Mouse (Mus musculus) left cerebral cortex, adult 9 months (tissue): ENCODE data around the gene Atoh7.
"Not testable (repeated sequence)": the region's sequence is repeated elsewhere in the genome, so short reads cannot be mapped to it uniquely, and the experiment has no call there.

ENCODE experiments used
- DNase-seq, 2 experiments: peaks; one replicate each; pipeline ENCODE4 v3.0.0; 2022; ENCODE audit warnings: low spot score in 2 of 2

The Atoh7 gene

GRCm38 (mm10) chr10:63099521-63099920 lies at the start of gene Atoh7:
Gene Atoh7, plus strand, starts transcription at chr10:63099651.
- DNase-seq = peak in 1 of 2 experiments; percentile 54

DNA sequence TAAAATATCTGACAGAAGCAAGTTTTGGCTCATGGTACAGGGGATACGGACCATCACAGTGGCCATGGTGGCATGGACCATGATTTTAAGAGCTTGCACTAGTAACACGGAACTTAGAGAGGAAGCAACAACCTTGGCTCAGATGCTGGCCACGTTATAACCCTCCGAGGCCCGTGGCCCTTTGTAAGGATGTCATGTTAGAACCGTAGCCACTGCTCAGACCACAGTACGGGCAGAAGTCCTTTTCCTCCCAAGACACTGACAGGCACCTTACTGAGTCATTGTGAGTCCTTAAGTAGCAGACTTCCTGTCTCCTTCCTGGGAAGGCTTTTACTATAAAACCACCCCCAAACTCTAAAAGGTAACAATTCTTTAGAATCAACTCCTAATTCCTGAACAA lies 48.2 kb upstream of the Atoh7 start:
- no peak for DNase-seq

DNA sequence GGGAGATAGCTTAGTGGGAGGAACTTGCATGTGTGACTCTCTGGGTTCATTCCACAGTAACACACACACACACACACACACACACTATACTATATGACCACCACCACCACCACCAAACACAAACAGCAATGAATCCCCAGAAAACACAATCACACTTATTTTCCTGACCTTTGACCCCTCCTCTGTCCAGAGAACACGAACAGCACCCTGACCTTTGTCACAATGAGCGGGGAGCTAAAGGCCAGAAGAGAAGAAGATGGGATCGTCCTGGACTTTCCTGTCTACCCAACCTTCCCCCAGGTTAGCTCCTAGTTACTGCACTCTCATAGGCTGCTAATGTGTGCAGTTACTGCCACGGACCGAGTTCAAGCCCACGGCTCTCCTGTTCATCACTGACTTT lies 47.4 kb upstream of the Atoh7 start:
- no peak for DNase-seq

DNA sequence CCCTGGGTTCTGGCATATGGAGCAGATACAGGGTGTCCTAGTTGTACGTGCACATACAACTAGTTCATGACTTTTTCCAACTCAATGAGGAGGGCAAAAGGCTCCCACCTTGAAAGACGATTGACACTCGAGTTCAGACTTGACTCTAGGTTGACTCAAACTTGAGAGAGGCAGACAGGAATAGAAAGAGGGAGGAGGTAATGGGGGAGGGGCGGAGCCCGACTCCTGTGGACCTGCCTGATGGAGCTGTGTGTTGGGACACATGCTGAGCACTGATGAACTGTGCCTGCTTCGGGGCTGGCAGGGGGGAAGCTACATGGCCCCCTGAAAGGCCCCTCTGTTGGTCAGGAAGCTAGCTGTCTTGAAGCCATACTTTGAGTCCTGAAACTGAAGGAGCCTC lies 46.4 kb upstream of the Atoh7 start:
- no peak for DNase-seq

DNA sequence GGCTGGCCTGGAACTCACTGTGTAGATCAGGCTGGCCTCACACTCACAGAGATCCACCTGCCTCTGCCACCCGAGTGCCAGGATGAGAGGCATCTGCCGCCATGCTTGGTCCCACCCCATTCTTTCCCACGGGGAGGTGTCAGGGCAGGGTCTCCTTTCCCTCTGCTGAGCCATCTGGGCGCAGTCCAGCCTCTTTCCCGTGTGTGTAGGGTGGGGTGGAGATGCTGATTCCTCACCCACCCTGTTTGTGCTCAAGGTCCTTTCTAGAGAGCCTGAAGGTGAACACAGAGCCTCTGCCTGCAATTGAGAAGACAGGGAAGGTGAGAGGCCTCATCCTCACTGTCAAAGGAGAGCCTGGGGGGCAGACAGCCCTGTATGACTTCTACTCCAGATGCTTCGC lies 45.4 kb upstream of the Atoh7 start:
- DNase-seq = not testable (repeated sequence)

DNA sequence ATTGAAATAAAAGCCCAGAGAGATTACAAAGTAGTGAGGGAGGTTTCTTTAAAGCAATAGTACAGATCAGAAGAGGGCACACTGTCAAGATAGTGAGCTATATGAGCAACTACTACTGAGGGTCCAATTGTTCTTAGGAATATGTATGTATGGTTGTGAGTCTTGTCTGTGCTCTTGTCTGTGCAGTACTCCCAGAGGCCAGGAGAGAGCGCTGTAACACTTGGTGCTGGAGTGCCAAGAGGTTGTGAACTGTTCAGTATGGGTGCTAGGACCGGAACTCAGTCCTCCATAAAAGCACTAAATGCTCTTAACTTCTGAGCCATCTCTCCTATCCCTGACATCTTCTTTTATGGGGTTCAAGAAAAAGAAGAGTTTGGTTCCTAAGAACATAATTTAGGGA lies 44.9 kb upstream of the Atoh7 start:
- no peak for DNase-seq

DNA sequence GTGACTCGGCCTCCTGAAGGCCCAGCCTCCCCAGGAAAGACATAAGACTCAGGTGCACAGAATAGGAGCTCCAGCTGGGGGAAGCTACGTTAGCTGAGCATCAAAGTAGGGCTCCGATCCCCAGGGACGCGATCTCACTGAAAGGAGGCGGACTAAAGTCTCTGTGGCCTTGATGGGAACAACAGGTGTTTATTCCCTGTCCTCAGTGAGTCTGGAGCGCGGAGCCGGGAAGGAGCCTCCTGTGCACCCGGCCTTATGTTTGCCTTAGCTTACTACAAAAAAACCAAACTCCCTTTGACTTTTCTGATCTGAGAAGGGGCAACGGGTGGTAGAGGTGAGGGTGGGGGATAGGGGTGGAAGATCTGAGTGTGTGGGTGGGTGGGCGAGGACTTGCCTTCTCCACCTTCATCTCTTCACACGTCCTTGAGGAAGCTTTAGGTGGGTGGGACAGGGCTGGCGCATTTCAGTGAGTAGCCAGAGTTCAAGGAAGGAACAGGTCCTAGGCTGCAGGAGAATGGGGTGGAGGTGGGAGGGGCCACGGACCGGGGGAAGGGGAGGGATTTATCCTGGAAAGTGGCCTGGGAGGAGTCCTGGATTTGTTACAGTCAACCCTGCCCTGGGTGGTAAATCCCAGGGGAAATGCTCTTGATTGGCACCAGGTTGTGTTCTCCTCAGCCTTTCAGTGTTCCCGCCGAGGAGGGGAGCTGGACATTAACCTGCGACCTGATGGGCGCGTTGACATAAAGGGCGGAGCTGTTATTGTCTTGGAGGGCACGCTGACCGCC lies 42.3 kb upstream of the Atoh7 start:
- DNase-seq = no peak

DNA sequence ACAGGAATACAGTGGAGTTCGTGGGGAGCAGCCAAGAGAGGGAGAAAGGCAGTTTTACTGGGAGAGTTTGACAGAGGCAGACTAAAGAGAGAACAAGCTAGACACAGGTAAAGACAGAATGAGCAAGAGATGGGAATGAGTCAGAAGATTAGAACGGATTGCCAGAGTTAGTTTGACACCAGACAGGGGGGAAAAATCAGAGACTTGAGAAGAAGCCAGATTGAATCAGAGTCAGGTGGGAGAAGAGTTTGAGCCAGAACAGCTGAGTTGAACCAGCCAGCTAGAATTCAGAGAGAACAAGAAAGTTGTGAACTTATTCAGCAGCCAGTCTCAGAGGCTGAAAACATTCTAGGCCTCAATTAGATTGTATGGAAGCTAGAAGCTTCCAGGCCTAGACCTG lies 39.6 kb upstream of the Atoh7 start, which contains the start of gene Pbld1:
TSS of gene Pbld1 (plus strand) at position 301 of the 400 bp plus-strand sequence.
- DNase-seq = no peak

DNA sequence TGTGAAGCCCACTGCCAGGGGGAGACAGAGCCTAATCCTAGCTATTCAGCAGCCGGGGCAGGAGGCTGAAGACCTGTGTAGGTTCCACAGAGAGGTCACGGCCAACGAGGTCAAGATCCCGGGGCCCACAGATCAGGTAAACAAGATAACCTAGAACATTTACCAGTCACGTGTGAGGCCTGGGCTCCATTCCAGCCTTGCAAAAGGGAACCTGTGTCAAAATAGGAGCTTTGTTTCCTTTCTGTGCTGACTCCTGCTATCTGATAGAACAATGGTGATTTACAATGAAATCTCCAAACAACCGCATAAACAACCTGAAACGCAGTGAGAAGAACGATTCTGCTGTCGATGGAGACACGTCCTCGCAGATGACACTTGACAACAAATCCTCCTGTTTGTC lies 39.0 kb upstream of the Atoh7 start:
- DNase-seq = no peak

GRCm38 (mm10) chr10:63061266-63061665 lies 38.2 kb upstream of the Atoh7 start:
- no peak for DNase-seq

GRCm38 (mm10) chr10:63062696-63063095 lies 36.8 kb upstream of the Atoh7 start:
- no peak for DNase-seq

GRCm38 (mm10) chr10:63063365-63063764 lies 36.1 kb upstream of the Atoh7 start:
- DNase-seq = no peak

GRCm38 (mm10) chr10:63064516-63064915 lies 34.9 kb upstream of the Atoh7 start:
- no peak for DNase-seq

DNA sequence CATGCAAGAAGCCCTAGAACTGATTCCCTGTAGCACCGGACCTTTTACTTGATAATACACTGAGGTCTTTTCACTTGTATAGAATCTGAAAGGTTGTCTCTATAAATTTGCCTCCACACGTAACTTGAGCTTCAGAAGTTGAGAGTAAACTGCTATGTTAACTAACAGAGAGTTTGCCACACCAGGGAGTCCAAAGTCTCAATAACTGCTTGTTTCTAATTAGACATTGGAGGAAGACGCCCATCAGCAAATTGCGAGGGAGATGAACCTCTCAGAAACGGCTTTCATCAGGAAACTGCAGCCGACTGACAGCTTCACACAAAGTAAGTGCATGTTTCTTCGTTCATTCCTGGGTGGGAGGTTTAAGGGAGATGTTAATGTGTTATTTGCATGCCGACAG lies 33.9 kb upstream of the Atoh7 start:
- DNase-seq = no peak

GRCm38 (mm10) chr10:63065988-63066387 lies 33.5 kb upstream of the Atoh7 start:
- peak in 1 of 2 experiments; percentile 84 for DNase-seq

GRCm38 (mm10) chr10:63086304-63086703 lies 13.1 kb upstream of the Atoh7 start:
- DNase-seq = no peak

GRCm38 (mm10) chr10:63089103-63089757 lies 10.2 kb upstream of the Atoh7 start:
- no peak for DNase-seq

- DNase-seq = peak in 1 of 2 experiments; percentile 21
Observed at GRCm38 (mm10) chr10:63089758-63090571, 9.5 kb upstream of the Atoh7 start.

- DNase-seq = no peak
Observed at GRCm38 (mm10) chr10:63091915-63092314, 7.5 kb upstream of the Atoh7 start.

- no peak for DNase-seq
Observed at GRCm38 (mm10) chr10:63092616-63093550, 6.6 kb upstream of the Atoh7 start.

DNA sequence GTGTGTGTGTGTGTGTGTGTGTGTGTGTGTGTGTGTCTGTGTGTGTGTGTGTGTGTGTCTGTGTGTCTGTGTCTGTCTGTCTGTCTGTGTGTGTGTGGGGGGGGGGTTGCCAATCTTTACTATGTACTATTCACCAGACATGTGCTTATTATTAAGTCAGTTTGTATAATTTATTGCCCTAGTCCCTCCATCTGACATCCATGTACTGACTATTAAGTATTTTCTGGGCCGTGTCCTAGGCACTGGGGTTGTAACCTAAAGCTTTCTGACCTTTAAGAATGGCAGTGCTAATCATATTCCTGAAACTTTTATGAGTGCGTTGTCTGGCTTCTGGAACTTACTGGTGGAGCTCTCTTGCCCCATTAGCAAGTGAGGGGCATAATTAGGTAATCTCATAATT lies 2.7 kb upstream of the Atoh7 start:
- DNase-seq = no peak
